Mouse (Mus musculus) neural tube, embryonic 13.5 days (tissue): ENCODE measurements at regions not wholly inside any gene's neighbourhood (a gene's known extent, or its start where the extent isn't known, plus 50 kb on each side); places are given as distances from the start of the nearest gene placed in this dataset.
A peak's percentile ranks its signal among the peaks of the same experiment; 100 is the strongest.

Experiments used
- ATAC-seq: fragments of 200-750 bp; cut with Nextera tagmentation; 2 replicates; pipeline ENCODE4 v1.8.0; 2017; ENCODE audit warnings: low read depth, mild to moderate bottlenecking, moderate TSS enrichment, moderate library complexity
- H3K27ac ChIP-seq: fragments of 300-500 bp; sonication (generic); replicated peaks from 2 replicates; pipeline ENCODE4 v1.5.1; 2015; ENCODE audit warnings: moderate library complexity, mild to moderate bottlenecking, inconsistent platforms
- H3K27me3 ChIP-seq: fragments of 300-500 bp; sonication (generic); 2 replicates; pipeline ENCODE4 v1.6.1; 2015; ENCODE audit warnings: mild to moderate bottlenecking, inconsistent platforms
- H3K36me3 ChIP-seq: fragments of 300-500 bp; sonication (generic); 2 replicates; pipeline ENCODE4 v1.6.1; 2015; ENCODE audit warnings: mild to moderate bottlenecking, inconsistent platforms
- H3K4me1 ChIP-seq: fragments of 300-500 bp; sonication (generic); replicated peaks from 2 replicates; pipeline ENCODE4 v1.6.1; 2015; ENCODE audit warnings: inconsistent platforms
- H3K4me2 ChIP-seq: fragments of 300-500 bp; sonication (generic); 2 replicates; pipeline ENCODE4 v1.6.1; 2015; ENCODE audit warnings: inconsistent platforms, mild to moderate bottlenecking, moderate library complexity
- H3K4me3 ChIP-seq: fragments of 300-500 bp; sonication (generic); 2 replicates; pipeline ENCODE4 v1.5.1; 2015; ENCODE audit warnings: mild to moderate bottlenecking, inconsistent platforms
- H3K9ac ChIP-seq: fragments of 300-500 bp; sonication (generic); 2 replicates; pipeline ENCODE4 v1.6.1; 2015; ENCODE audit warnings: moderate library complexity, mild to moderate bottlenecking, inconsistent platforms
- H3K9me3 ChIP-seq: fragments of 300-500 bp; sonication (generic); 2 replicates; pipeline ENCODE4 v1.6.1; 2016; ENCODE audit warnings: inconsistent platforms
- WGBS: fragments of 180-500 bp; shearing (Covaris S2); methylation state at CpG from one replicate; pipeline ENCODE4 v1.1.7; 2015; 5-methylcytosine and 5-hydroxymethylcytosine counted together

GRCm38 (mm10) chr2:30723059-30723587, 80.3 kb downstream of the 1700001O22Rik start:
- no peak for ATAC-seq
- WGBS = 8% methylated on average over 10 of the region's 10 CpGs
- no peaks in the 10 kb centered on the region for H3K27me3 ChIP-seq
- H3K4me1 ChIP-seq = peaks cover 80% of the 10 kb centered on the region
- no peaks in the 10 kb centered on the region for H3K9me3 ChIP-seq
- peak overlapping the region; percentile 100 for H3K27ac ChIP-seq
- H3K4me3 ChIP-seq = no peak overlapping the region
- H3K9ac ChIP-seq = peak overlapping the region; percentile 67
- no peak overlapping the region for H3K4me2 ChIP-seq
- H3K36me3 ChIP-seq = no peaks in the 10 kb centered on the region

DNA sequence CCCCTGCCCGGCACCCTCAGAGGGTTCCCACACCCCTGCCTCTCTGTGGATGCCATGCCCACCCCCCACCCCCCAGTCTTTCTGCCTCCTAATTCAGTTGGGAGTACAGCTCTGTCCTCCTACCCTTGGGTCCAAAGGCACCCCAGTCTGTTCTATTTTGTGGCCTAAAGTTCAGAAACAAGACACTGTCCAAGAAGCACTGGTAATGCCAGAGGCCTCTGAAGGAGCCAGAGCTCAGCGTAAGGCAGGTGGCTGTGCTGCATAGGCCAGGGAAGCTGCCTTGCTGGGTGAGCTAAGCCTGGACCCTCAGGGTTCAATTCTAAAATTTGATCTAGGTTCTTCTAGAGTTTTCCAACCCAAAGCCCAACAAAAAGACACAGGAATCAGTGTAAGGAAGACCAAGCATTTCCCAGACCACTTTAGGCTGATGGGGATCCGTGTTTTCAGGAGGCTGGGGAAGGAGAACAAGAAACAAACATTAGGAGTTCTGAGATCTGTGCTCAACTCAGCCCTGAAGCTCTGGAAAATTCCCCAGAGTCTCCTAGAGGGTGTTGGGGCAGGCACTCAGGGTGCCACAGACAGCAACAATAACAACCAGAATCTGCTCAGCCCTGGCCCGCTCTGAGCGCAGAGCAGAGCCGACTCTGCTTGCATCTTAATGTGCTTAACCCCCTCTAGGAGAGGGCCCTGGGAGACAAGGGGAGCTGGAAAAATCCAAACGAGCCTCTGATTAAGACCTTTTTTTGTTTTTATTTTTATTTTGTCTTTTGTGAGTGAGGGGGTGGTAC, 81.0 kb downstream of the 1700001O22Rik start:
- H3K27me3 ChIP-seq = no peaks in the 10 kb centered on the region
- peak overlapping the region; percentile 100 for H3K27ac ChIP-seq
- H3K4me3 ChIP-seq = no peak overlapping the region
- WGBS = 8% methylated on average over 7 of the region's 7 CpGs
- peaks cover 87% of the 10 kb centered on the region for H3K4me1 ChIP-seq
- H3K9ac ChIP-seq = peak overlapping the region; percentile 67
- H3K36me3 ChIP-seq = no peaks in the 10 kb centered on the region
- H3K9me3 ChIP-seq = no peaks in the 10 kb centered on the region
- ATAC-seq = no peak
- no peak overlapping the region for H3K4me2 ChIP-seq

- no peaks in the 10 kb centered on the region for H3K27me3 ChIP-seq
Observed at GRCm38 (mm10) chr2:30721473-30722262, 81.8 kb downstream of the 1700001O22Rik start.

DNA sequence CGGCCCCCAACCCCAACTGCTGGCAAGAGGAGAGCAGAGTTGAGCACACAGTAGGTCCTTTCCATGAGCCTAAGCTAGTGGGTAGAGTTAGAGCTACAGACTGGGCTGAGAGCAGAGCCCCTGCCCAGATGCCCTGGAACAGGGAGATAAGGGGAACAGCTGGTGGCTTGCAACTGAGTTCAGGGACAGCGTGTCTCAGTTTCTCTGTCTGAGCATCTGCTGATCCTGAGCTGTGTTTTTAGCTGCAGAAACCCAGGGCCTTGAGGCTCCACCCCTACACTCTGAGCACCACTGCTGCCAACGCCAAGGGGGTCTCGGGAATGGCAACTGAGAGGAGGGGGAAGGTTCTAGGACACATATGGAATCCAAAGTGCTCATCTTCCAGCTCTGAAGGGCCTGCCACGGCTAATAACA, 82.4 kb downstream of the 1700001O22Rik start:
- peak overlapping the region; percentile 100 for H3K27ac ChIP-seq
- no peak overlapping the region for H3K4me3 ChIP-seq
- no peaks in the 10 kb centered on the region for H3K36me3 ChIP-seq
- no peaks in the 10 kb centered on the region for H3K27me3 ChIP-seq
- H3K9ac ChIP-seq = peak overlapping the region; percentile 74
- ATAC-seq = no peak
- no peak overlapping the region for H3K4me2 ChIP-seq
- peaks cover 96% of the 10 kb centered on the region for H3K4me1 ChIP-seq
- 50% methylated on average over 5 of the region's 5 CpGs for WGBS
- no peaks in the 10 kb centered on the region for H3K9me3 ChIP-seq

More at GRCm38 (mm10) chr2:30721473-30722262, 81.8 kb downstream of the 1700001O22Rik start:
- H3K4me1 ChIP-seq = peaks cover 95% of the 10 kb centered on the region
- H3K4me2 ChIP-seq = no peak overlapping the region
- no peak overlapping the region for H3K4me3 ChIP-seq
- H3K9ac ChIP-seq = peak overlapping the region; percentile 67
- no peaks in the 10 kb centered on the region for H3K9me3 ChIP-seq
- no peaks in the 10 kb centered on the region for H3K36me3 ChIP-seq
- peak overlapping the region; percentile 100 for H3K27ac ChIP-seq
- WGBS = 11% methylated on average over 12 of the region's 12 CpGs
- ATAC-seq = peak; percentile 45

GRCm38 (mm10) chr2:30720291-30720690, 83.2 kb downstream of the 1700001O22Rik start:
- no peaks in the 10 kb centered on the region for H3K36me3 ChIP-seq
- H3K4me2 ChIP-seq = peak overlapping the region; percentile 62
- 28% methylated on average over 5 of the region's 5 CpGs for WGBS
- no peaks in the 10 kb centered on the region for H3K27me3 ChIP-seq
- no peak overlapping the region for H3K4me3 ChIP-seq
- no peak for ATAC-seq
- peak overlapping the region; percentile 100 for H3K27ac ChIP-seq
- no peaks in the 10 kb centered on the region for H3K9me3 ChIP-seq
- H3K4me1 ChIP-seq = peaks cover 92% of the 10 kb centered on the region
- peak overlapping the region; percentile 74 for H3K9ac ChIP-seq

DNA sequence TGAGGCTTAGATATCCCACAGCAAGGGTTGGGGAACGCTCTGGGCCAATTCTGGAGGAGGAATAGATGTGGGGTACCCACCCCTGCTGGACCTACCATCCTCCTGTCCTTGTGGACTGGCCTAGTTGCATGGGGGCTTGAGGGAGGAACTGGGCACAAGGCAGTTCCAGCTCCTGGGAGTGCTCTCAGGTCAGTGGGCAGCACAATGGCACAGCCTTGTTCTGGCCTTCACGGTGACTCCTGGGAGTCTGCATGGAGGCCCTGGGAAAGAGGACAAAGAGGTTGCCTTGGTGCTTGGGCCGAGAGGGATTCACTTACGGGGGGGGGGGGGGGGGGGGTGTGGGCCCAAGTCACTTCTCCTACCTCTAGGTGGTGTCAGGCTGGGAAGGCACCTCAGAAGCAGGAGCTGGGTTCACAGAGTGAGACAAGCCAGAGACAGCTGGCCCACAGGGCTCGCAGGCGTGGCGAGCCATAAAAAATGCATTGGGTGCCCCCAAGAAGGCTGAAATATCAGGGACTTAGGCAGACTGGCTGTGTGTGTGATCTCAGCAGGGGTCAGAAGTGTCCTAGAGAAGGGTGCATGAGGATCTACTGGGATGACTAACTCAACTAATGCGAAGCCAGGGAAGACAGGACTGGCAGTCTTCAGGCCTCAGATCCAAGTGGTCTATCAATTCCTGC, 83.7 kb downstream of the 1700001O22Rik start:
- H3K4me2 ChIP-seq = peak overlapping the region; percentile 62
- H3K9me3 ChIP-seq = no peaks in the 10 kb centered on the region
- peak overlapping the region; percentile 15 for H3K4me3 ChIP-seq
- H3K9ac ChIP-seq = peak overlapping the region; percentile 74
- no peaks in the 10 kb centered on the region for H3K36me3 ChIP-seq
- H3K27me3 ChIP-seq = no peaks in the 10 kb centered on the region
- H3K4me1 ChIP-seq = peaks cover 86% of the 10 kb centered on the region
- H3K27ac ChIP-seq = peak overlapping the region; percentile 100
- no peak for ATAC-seq
- WGBS = 10% methylated on average over 8 of the region's 8 CpGs

GRCm38 (mm10) chr2:30718741-30719381, 84.6 kb downstream of the 1700001O22Rik start:
- Histone ChIP-seq H3K27ac (peak overlapping the region; percentile 100), H3K36me3 (no peaks in the 10 kb centered on the region), H3K4me1 (peaks cover 77% of the 10 kb centered on the region), H3K27me3 (no peaks in the 10 kb centered on the region), H3K4me3 (peak overlapping the region; percentile 22), H3K9me3 (no peaks in the 10 kb centered on the region), H3K9ac (peak overlapping the region; percentile 74), H3K4me2 (peak overlapping the region; percentile 62)
- peak; percentile 61 for ATAC-seq
- under 1% methylated on average over 29 of the region's 29 CpGs for WGBS

DNA sequence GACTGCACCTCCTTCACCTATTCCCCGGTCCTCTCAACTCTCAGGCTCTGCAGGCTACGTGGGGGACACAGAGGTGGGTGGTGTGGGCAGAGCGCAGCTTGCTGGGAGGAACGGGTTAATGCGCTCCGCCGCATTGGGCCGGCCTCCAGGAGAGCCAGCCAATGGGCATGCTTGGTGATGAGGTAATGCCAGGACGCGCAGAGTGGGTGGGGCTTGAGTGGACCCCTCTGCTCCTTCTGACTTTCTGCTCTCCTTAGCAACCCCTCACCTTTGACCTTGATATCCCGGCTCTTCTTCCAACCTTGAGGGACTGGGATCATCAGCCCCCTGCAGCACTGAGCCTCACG, 85.2 kb downstream of the 1700001O22Rik start:
- Histone ChIP-seq H3K4me2 (peak overlapping the region; percentile 62), H3K36me3 (no peaks in the 10 kb centered on the region), H3K27me3 (no peaks in the 10 kb centered on the region), H3K4me3 (peak overlapping the region; percentile 22), H3K9ac (peak overlapping the region; percentile 74), H3K9me3 (no peaks in the 10 kb centered on the region), H3K27ac (peak overlapping the region; percentile 100), H3K4me1 (peaks cover 76% of the 10 kb centered on the region)
- ATAC-seq = peak; percentile 75
- 0% methylated on average over 12 of the region's 12 CpGs for WGBS

- 4% methylated on average over 16 of the region's 16 CpGs for WGBS
- Histone ChIP-seq H3K9ac (peak overlapping the region; percentile 59), H3K4me2 (peak overlapping the region; percentile 62), H3K4me1 (peaks cover 76% of the 10 kb centered on the region), H3K36me3 (no peaks in the 10 kb centered on the region), H3K4me3 (no peak overlapping the region), H3K27me3 (no peaks in the 10 kb centered on the region), H3K27ac (peak overlapping the region; percentile 100), H3K9me3 (no peaks in the 10 kb centered on the region)
- no peak for ATAC-seq
Observed at GRCm38 (mm10) chr2:30717566-30718328, 85.7 kb downstream of the 1700001O22Rik start.

DNA sequence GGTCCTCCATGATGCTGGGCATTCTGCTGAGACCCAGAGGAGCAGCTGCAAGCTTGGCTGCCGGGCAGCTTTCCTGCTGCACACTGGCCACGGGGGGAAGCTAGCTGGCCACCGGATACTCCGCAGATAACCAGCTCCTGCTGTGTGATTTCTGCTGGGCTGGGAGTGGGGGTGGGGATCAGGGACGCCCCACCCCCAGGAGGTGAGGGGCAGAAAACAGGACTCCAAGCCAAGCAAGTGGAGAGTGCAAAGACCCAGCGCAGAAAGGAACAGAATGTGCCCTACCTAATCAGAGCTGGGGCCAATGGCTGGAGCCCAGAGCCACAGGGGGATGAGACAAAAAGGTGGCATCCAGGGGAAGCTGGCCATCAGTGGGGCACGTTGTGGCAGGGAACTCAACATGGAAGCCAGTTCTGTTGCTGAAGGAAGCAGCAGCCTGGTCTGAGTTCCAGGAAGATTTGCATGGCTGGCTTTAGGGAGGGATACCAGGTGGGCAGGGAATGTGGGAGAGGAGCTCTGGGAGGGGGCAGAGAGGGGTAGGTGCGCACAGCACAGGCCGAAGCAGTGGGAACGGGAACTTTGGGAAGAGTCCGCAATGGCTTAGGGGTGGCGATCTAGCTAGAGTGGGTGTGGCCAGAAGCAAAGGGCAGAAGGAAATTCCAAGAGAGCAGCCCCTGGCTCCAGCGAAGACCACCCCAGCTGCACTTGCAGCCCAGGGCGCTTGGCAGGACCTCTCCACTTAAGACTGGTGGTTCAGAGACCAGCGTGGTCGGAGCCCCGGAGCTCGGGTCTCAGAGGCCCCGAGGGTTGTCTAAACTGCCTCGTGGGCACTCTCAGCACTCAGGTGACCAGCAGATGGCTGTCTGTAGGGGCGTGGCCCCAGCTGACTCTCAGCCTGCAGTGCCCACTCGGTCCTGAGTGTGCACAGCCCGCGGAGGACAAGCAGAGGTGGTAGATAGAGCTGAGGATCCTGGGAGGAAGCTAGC, 86.6 kb downstream of the 1700001O22Rik start:
- H3K9me3 ChIP-seq = no peaks in the 10 kb centered on the region
- H3K9ac ChIP-seq = peak overlapping the region; percentile 59
- WGBS = 1% methylated on average over 24 of the region's 24 CpGs
- peak overlapping the region; percentile 100 for H3K27ac ChIP-seq
- H3K4me1 ChIP-seq = peaks cover 76% of the 10 kb centered on the region
- no peak overlapping the region for H3K4me3 ChIP-seq
- ATAC-seq = no peak
- H3K27me3 ChIP-seq = no peaks in the 10 kb centered on the region
- H3K36me3 ChIP-seq = no peaks in the 10 kb centered on the region
- peak overlapping the region; percentile 62 for H3K4me2 ChIP-seq
